Comparison of ENCODE assay signal across 9 mouse cellular contexts in the genomic region with DNA sequence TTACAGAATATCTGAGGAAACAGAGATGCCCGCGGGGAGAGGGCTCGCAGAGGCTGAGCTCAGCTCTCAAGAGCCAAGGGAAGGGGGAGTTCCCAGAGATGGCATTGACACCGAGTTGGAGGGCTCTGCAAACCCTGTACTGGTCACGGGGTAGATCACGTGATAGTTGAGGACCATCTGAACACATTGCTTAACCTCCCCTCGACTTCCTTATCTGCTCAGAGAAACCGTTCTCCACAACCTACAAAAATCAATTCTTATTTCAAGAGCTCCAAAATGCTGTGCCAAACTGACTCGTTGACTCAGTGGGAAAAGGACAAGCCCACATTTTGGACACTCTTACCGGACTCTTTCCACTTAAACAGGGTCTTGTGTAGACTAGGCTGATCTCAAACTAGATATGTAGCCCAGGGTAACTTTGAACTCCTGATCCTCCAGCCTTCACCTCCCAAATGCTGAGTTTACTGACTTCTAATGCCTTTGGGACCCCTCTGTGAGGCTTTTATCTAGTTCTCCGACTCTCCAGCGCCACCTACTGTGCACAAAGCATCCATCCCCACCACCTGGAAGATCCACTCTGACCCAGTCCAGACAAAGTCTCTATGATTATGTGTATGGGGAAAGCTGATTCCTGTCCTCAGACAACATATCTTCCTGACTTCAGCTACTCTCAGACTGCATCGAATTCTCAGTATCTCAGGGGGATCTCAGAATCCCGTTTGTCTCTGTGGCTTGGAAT. TPM values are rescaled to one million over a fixed set of nuclear protein-coding genes. Genes with fewer than 3 reads are reported as not detected.
DNase-seq lines count a peak whose midpoint lies in the region; ATAC-seq and TF ChIP-seq lines count a peak whose summit lies in the region.
"Had no signal": no experiment of that assay in that cellular context is flagged by ENCODE, and none has a peak within 500 bp of the region (broad histone marks: within the 10 kb centered on the region; RNA-seq: fewer than 3 reads in every experiment).

No protein-coding gene starts in this region.

- TF ChIP-seq CTCF in left cerebral cortex, adult 2 months (IDR thresholded peaks at IDR 0.05): peak; percentile 84

- intact Hi-C loops in left cerebral cortex, adult 2 months (cut with DNase I): loop anchor here (1.0 to 10.0 kb wide), 2 partner anchors 65 to 1099 kb away; no protein-coding TSS in a partner anchor
- intact Hi-C loops in left cerebral cortex, postnatal 36 days (cut with DNase I): loop anchor here (1.0 kb wide), 1 partner anchor 66 kb away; no protein-coding TSS in a partner anchor

- no peak overlapping the region for H3K27ac ChIP-seq in left cerebral cortex, adult 2 months
- no peak overlapping the region for H3K27ac ChIP-seq in hindbrain, embryonic 10.5 days
- no peak overlapping the region for H3K27ac ChIP-seq in liver, embryonic 11.5 days (ENCODE audit: low read depth, low read length)
- no peak overlapping the region for H3K27ac ChIP-seq in neural tube, embryonic 12.5 days

- H3K9me3 ChIP-seq in hindbrain, embryonic 10.5 days: no peaks in the 10 kb centered on the region
- H3K9me3 ChIP-seq in liver, embryonic 11.5 days (ENCODE audit: control insufficient read depth, low read length): no peaks in the 10 kb centered on the region
- H3K9me3 ChIP-seq in neural tube, embryonic 12.5 days: no peaks in the 10 kb centered on the region

- H3K36me3 ChIP-seq in hindbrain, embryonic 10.5 days: no peaks in the 10 kb centered on the region
- no peaks in the 10 kb centered on the region for H3K36me3 ChIP-seq in liver, embryonic 11.5 days (ENCODE audit: control insufficient read depth, insufficient read depth, low read length)
- H3K36me3 ChIP-seq in neural tube, embryonic 12.5 days: no peaks in the 10 kb centered on the region

- 59% methylated on average over 14 of the region's 14 CpGs for WGBS in hindbrain, embryonic 10.5 days
- 49% methylated on average over 14 of the region's 14 CpGs for WGBS in liver, embryonic 11.5 days
- WGBS in neural tube, embryonic 12.5 days: 63% methylated on average over 14 of the region's 14 CpGs

- H3K4me2 ChIP-seq in liver, embryonic 11.5 days: no peak overlapping the region
- H3K4me2 ChIP-seq in neural tube, embryonic 12.5 days (replicated peaks): no peak overlapping the region

- ATAC-seq in liver, embryonic 11.5 days (replicated peaks; ENCODE audit: low FRiP score): no peak
- ATAC-seq in neural tube, embryonic 12.5 days (ENCODE audit: low FRiP score, low read depth): peak; percentile 37; the same call in 1 of the 2 replicates
- ATAC-seq in activated CD4-positive, CD25-positive, alpha-beta regulatory T cell, adult 4 months: no peak

- no peaks in the 10 kb centered on the region for H3K4me1 ChIP-seq in hindbrain, embryonic 10.5 days (replicated peaks)
- no peaks in the 10 kb centered on the region for H3K4me1 ChIP-seq in liver, embryonic 11.5 days (replicated peaks; ENCODE audit: control insufficient read depth, insufficient read depth, low read length)
- no peaks in the 10 kb centered on the region for H3K4me1 ChIP-seq in neural tube, embryonic 12.5 days

- peak; percentile 48 to 54 for DNase-seq in left cerebral cortex, adult 2 months (ENCODE audit: extremely low spot score in 1 of 2, low spot score in 2 of 2)
- no peak for DNase-seq in left cerebral cortex, postnatal 36 days (ENCODE audit: low spot score in 2 of 2)
- DNase-seq in MN1 (ENCODE audit: low spot score): peak; percentile 69
- DNase-seq in cerebellum, postnatal 25 days: peak; percentile 57 to 71
- peak; percentile 62 for DNase-seq in hindbrain, embryonic 10.5 days (ENCODE audit: low spot score)
- peak; percentile 36 for DNase-seq in liver, embryonic 11.5 days (ENCODE audit: low spot score)

- H3K9ac ChIP-seq in liver, embryonic 11.5 days (ENCODE audit: low read depth, low read length): no peak overlapping the region
- no peak overlapping the region for H3K9ac ChIP-seq in neural tube, embryonic 12.5 days

- no peaks in the 10 kb centered on the region for H3K27me3 ChIP-seq in hindbrain, embryonic 10.5 days (ENCODE audit: insufficient read depth, poor library complexity, severe bottlenecking)
- no peaks in the 10 kb centered on the region for H3K27me3 ChIP-seq in liver, embryonic 11.5 days (replicated peaks; ENCODE audit: control insufficient read depth, insufficient read depth, low read length)
- no peaks in the 10 kb centered on the region for H3K27me3 ChIP-seq in neural tube, embryonic 12.5 days (replicated peaks)

- H3K4me3 ChIP-seq in left cerebral cortex, adult 2 months: no peak overlapping the region
- H3K4me3 ChIP-seq in hindbrain, embryonic 10.5 days: no peak overlapping the region
- H3K4me3 ChIP-seq in liver, embryonic 11.5 days (ENCODE audit: low read depth, low read length): no peak overlapping the region
- no peak overlapping the region for H3K4me3 ChIP-seq in neural tube, embryonic 12.5 days
- H3K4me3 ChIP-seq: myocyte had no signal

RNA-seq across cellular contexts. Expression of a gene that starts 18.9 kb away (rescaled TPM):
- total RNA-seq in left cerebral cortex, adult 2 months (2021): 100 to 1,000 TPM; 135 to 155 TPM
- total RNA-seq in left cerebral cortex, postnatal 36 days (2021): 100 to 1,000 TPM; 154 to 164 TPM
- not detected in 2 replicates for polyA plus RNA-seq in hindbrain, embryonic 10.5 days (2016; fragmentation: Nextera tagmentation; extraction: Ambion mirVana)
- polyA plus RNA-seq in liver, embryonic 11.5 days (2014; fragmentation: Nextera tagmentation; extraction: Ambion mirVana): not detected in 2 replicates
- polyA plus RNA-seq in neural tube, embryonic 12.5 days (2016; fragmentation: Nextera tagmentation; extraction: Ambion mirVana): 0.18 and 0.35 TPM in 2 replicates
- polyA plus RNA-seq in activated CD4-positive, CD25-positive, alpha-beta regulatory T cell, adult 4 months (2017; shearing (Covaris generic)): not detected
- polyA plus RNA-seq: myocyte had no signal

RNA-seq across cellular contexts. Expression of a gene that starts 23.5 kb away (rescaled TPM):
- total RNA-seq in left cerebral cortex, adult 2 months (2021): 10 to 100 TPM; 21.6 to 26.6 TPM
- total RNA-seq in left cerebral cortex, postnatal 36 days (2021): 10 to 100 TPM; 19.6 to 23.0 TPM
- polyA plus RNA-seq in hindbrain, embryonic 10.5 days (2016; fragmentation: Nextera tagmentation; extraction: Ambion mirVana): 6.4 and 10.6 TPM in 2 replicates
- polyA plus RNA-seq in liver, embryonic 11.5 days (2014; fragmentation: Nextera tagmentation; extraction: Ambion mirVana): 9.6 and 10.4 TPM in 2 replicates
- 15.2 and 15.6 TPM in 2 replicates for polyA plus RNA-seq in neural tube, embryonic 12.5 days (2016; fragmentation: Nextera tagmentation; extraction: Ambion mirVana)
- 10 to 100 TPM; 10.9 to 12.0 TPM for polyA plus RNA-seq in activated CD4-positive, CD25-positive, alpha-beta regulatory T cell, adult 4 months (2017; shearing (Covaris generic))

Comparison
In these comparisons a context has a peak if more than half of its experiments do, and no peak if none do; other contexts are left out.
1. DNase-seq: peak in left cerebral cortex, adult 2 months (2 of 2), MN1 (single experiment), cerebellum, postnatal 25 days (2 of 2), hindbrain, embryonic 10.5 days (single experiment) and liver, embryonic 11.5 days (single experiment); none in left cerebral cortex, postnatal 36 days (0 of 2).